Mouse (Mus musculus): ENCODE measurements around the gene Pgam2. TPM values are rescaled to one million over a fixed set of nuclear protein-coding genes. Genes with fewer than 3 reads are reported as not detected.
A peak's percentile ranks its signal among the peaks of the same experiment; 100 is the strongest.

Pgam2 gene
- total and polyA plus RNA-seq, 3 experiments, result 743 to 1,176 (median 848) TPM

DNA sequence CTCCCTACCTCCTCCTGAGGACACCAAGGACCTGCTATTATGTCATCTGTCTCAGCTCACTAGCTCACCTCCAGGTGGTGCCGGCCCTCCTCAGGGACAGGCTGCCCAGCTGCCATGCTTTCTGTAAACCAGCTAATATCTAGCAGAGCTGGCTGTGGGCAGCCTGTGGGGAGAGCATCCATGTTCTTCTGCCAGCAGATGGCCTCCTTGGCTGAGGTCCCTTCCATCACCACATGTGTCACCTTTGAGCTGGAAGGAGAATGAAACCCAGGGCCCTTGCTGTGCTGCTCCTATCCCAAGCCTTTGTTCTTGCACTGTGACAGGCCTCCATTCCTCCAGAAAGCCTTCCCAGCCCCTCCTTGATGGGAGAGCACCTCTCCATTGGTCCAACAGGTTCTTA lies 32.6 kb upstream of the Pgam2 start:
- Histone ChIP-seq H3K79me2 (replicated peaks; ENCODE audit: control insufficient read depth, insufficient read depth, low read length) (no peaks in the 10 kb centered on the region), H3K4me3 (no peak overlapping the region), H3K4me1 (ENCODE audit: control insufficient read depth, insufficient read depth, low read length) (peaks cover 2% of the 10 kb centered on the region; the same call in 1 of the 2 replicates), H3K36me3 (ENCODE audit: control insufficient read depth, insufficient read depth, low read length) (no peaks in the 10 kb centered on the region), H3K27me3 (ENCODE audit: control insufficient read depth, insufficient read depth, low read length) (no peaks in the 10 kb centered on the region), H3K27ac (no peak overlapping the region), H3K9ac (ENCODE audit: low read depth, low read length) (no peak overlapping the region)
- intact Hi-C loops (cut with DNase I), result loop anchor here (2.0 kb wide), 2 partner anchors 43 to 47 kb away; partner anchors contain the start of genes Dbnl and Pold2
- DNase-seq, result no peak
- TF ChIP-seq POLR2A (IDR thresholded peaks at IDR 0.05; ENCODE audit: insufficient read depth, low read depth, low read length) (no peak), CTCF (IDR thresholded peaks at IDR 0.05) (peak; percentile 34), EP300 (IDR thresholded peaks at IDR 0.05; ENCODE audit: insufficient read depth, low read depth, low read length) (no peak)
- WGBS, result 74% methylated on average over 1 of the region's 1 CpGs

GRCm38 (mm10) chr11:5835057-5835456 lies 31.5 kb upstream of the Pgam2 start:
- no peak overlapping the region for H3K9ac ChIP-seq (ENCODE audit: low read depth, low read length)
- H3K36me3 ChIP-seq (ENCODE audit: control insufficient read depth, insufficient read depth, low read length), result no peaks in the 10 kb centered on the region
- 81% methylated on average over 7 of the region's 7 CpGs for WGBS
- H3K79me2 ChIP-seq (replicated peaks; ENCODE audit: control insufficient read depth, insufficient read depth, low read length), result no peaks in the 10 kb centered on the region
- H3K27me3 ChIP-seq (ENCODE audit: control insufficient read depth, insufficient read depth, low read length), result no peaks in the 10 kb centered on the region
- intact Hi-C loops (cut with DNase I), result no loop called here
- no peak for DNase-seq
- no peak for TF ChIP-seq POLR2A (IDR thresholded peaks at IDR 0.05; ENCODE audit: insufficient read depth, low read depth, low read length)
- no peak for TF ChIP-seq CTCF (IDR thresholded peaks at IDR 0.05)
- TF ChIP-seq EP300 (IDR thresholded peaks at IDR 0.05; ENCODE audit: insufficient read depth, low read depth, low read length), result no peak
- H3K4me1 ChIP-seq (ENCODE audit: control insufficient read depth, insufficient read depth, low read length), result peaks cover 2% of the 10 kb centered on the region; the same call in 1 of the 2 replicates
- no peak overlapping the region for H3K27ac ChIP-seq
- no peak overlapping the region for H3K4me3 ChIP-seq

DNA sequence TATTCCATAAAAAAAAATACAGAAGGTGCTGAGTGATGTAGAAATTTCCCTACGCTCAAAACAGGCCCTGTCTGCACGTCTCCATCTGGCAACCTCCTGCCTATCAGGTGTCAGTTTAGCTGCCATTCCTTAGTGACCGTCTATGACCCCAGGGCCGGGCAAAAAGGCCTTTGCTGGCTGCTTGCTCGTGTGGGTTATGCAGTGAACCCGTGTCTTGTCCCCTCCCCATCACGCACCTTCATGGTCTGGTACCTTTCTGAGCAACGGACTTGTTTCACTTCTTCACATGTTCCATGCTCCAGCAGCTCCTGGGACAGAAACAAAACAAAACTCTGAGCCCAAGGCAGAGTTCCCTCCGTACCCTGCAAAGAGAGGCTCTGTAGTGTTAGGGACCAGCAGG lies 31.0 kb upstream of the Pgam2 start:
- Histone ChIP-seq H3K4me3 (no peak overlapping the region), H3K79me2 (replicated peaks; ENCODE audit: control insufficient read depth, insufficient read depth, low read length) (no peaks in the 10 kb centered on the region), H3K9ac (ENCODE audit: low read depth, low read length) (no peak overlapping the region), H3K4me1 (ENCODE audit: control insufficient read depth, insufficient read depth, low read length) (peaks cover 2% of the 10 kb centered on the region; the same call in 1 of the 2 replicates), H3K27ac (no peak overlapping the region), H3K27me3 (ENCODE audit: control insufficient read depth, insufficient read depth, low read length) (no peaks in the 10 kb centered on the region), H3K36me3 (ENCODE audit: control insufficient read depth, insufficient read depth, low read length) (no peaks in the 10 kb centered on the region)
- intact Hi-C loops (cut with DNase I), result no loop called here
- 77% methylated on average over 9 of the region's 9 CpGs for WGBS
- no peak for DNase-seq
- TF ChIP-seq CTCF (IDR thresholded peaks at IDR 0.05) (no peak), POLR2A (IDR thresholded peaks at IDR 0.05; ENCODE audit: insufficient read depth, low read depth, low read length) (no peak)

DNA sequence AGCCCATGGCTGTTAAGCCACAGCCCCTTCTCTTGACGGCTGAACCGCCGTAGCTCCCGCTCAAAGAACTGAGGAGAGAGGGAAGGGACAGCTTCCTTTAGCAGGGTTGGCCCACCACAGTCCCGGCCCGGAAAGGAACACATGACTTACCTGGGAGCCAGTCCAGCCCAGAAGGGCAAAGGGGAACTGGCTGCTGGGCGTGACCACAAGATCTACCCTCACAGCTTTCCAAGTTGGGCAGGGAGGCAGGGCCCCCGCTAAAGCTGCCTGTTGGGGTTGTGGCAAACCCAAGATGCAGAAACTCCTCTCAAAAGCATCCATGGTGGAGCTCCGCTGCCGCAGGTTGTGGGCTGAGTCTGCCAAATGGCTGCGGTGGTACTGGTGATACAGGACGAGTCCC lies 25.8 kb upstream of the Pgam2 start:
- H3K79me2 ChIP-seq (replicated peaks; ENCODE audit: control insufficient read depth, insufficient read depth, low read length), result no peaks in the 10 kb centered on the region
- no peak overlapping the region for H3K9ac ChIP-seq (ENCODE audit: low read depth, low read length)
- no peak for TF ChIP-seq POLR2A (IDR thresholded peaks at IDR 0.05; ENCODE audit: insufficient read depth, low read depth, low read length)
- TF ChIP-seq CTCF (IDR thresholded peaks at IDR 0.05), result no peak
- TF ChIP-seq EP300 (IDR thresholded peaks at IDR 0.05; ENCODE audit: insufficient read depth, low read depth, low read length), result no peak
- intact Hi-C loops (cut with DNase I), result no loop called here
- no peaks in the 10 kb centered on the region for H3K36me3 ChIP-seq (ENCODE audit: control insufficient read depth, insufficient read depth, low read length)
- H3K27ac ChIP-seq, result no peak overlapping the region
- no peak for DNase-seq
- H3K4me3 ChIP-seq, result no peak overlapping the region
- H3K27me3 ChIP-seq (ENCODE audit: control insufficient read depth, insufficient read depth, low read length), result no peaks in the 10 kb centered on the region
- H3K4me1 ChIP-seq (ENCODE audit: control insufficient read depth, insufficient read depth, low read length), result no peaks in the 10 kb centered on the region
- WGBS, result 85% methylated on average over 12 of the region's 12 CpGs

DNA sequence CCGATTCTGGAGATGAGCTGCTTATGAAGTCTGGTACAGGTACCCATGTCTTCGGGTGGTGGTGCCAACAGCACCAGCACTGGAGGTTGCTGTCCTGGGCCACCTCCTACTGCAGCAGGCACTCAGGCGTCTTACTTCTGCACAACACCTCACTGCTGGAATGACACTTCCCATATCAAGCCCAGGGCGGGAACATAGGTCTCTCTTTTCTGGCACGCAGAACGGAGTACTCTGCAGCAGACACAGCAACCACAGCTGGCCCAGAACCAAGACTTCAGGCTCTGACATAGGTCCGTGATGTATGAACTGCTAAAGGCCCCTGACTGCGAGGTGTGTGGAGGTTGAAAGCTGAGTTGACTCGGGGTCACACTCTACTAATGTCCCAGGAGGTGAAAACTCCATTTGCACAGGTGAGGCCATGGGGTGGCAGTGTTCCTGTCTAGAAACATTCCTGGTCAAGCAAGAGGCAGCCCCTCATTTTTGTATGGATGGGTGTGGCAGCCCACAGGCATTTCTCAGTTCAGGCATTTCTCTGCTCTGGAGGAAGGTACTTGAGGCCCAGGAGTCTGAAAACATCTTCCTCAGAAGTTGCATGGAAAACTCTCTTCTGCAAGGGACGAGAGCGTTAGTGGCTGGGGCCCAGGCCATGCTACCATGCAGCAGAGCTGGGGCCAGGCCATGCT lies 25.1 kb upstream of the Pgam2 start:
- Histone ChIP-seq H3K27ac (no peak overlapping the region), H3K36me3 (ENCODE audit: control insufficient read depth, insufficient read depth, low read length) (no peaks in the 10 kb centered on the region), H3K4me1 (ENCODE audit: control insufficient read depth, insufficient read depth, low read length) (no peaks in the 10 kb centered on the region), H3K79me2 (replicated peaks; ENCODE audit: control insufficient read depth, insufficient read depth, low read length) (no peaks in the 10 kb centered on the region), H3K27me3 (ENCODE audit: control insufficient read depth, insufficient read depth, low read length) (no peaks in the 10 kb centered on the region), H3K9ac (ENCODE audit: low read depth, low read length) (no peak overlapping the region), H3K4me3 (no peak overlapping the region)
- TF ChIP-seq EP300 (IDR thresholded peaks at IDR 0.05; ENCODE audit: insufficient read depth, low read depth, low read length), result no peak
- TF ChIP-seq CTCF (IDR thresholded peaks at IDR 0.05), result no peak
- TF ChIP-seq POLR2A (IDR thresholded peaks at IDR 0.05; ENCODE audit: insufficient read depth, low read depth, low read length), result no peak
- WGBS, result 75% methylated on average over 11 of the region's 11 CpGs
- DNase-seq, result no peak
- intact Hi-C loops (cut with DNase I), result no loop called here

- DNase-seq, result no peak
- intact Hi-C loops (cut with DNase I), result no loop called here
- no peak overlapping the region for H3K27ac ChIP-seq
Measured at GRCm38 (mm10) chr11:5827931-5828330, 24.4 kb upstream of the Pgam2 start.

More at GRCm38 (mm10) chr11:5827931-5828330, 24.4 kb upstream of the Pgam2 start:
- WGBS, result 86% methylated on average over 5 of the region's 5 CpGs
- Histone ChIP-seq H3K4me1 (ENCODE audit: control insufficient read depth, insufficient read depth, low read length) (no peaks in the 10 kb centered on the region), H3K9ac (ENCODE audit: low read depth, low read length) (no peak overlapping the region), H3K36me3 (ENCODE audit: control insufficient read depth, insufficient read depth, low read length) (no peaks in the 10 kb centered on the region), H3K27me3 (ENCODE audit: control insufficient read depth, insufficient read depth, low read length) (no peaks in the 10 kb centered on the region), H3K4me3 (no peak overlapping the region), H3K79me2 (replicated peaks; ENCODE audit: control insufficient read depth, insufficient read depth, low read length) (no peaks in the 10 kb centered on the region)
- TF ChIP-seq POLR2A (IDR thresholded peaks at IDR 0.05; ENCODE audit: insufficient read depth, low read depth, low read length), result no peak
- TF ChIP-seq CTCF (IDR thresholded peaks at IDR 0.05), result no peak
- TF ChIP-seq EP300 (IDR thresholded peaks at IDR 0.05; ENCODE audit: insufficient read depth, low read depth, low read length), result no peak

Data from heart, adult 2 months (tissue).